Mouse (Mus musculus) heart, adult 2 months (tissue): ENCODE measurements around the gene Gzmb.

Experiments
- CTCF ChIP-seq: fragments of 200-600 bp; IDR thresholded peaks from 2 replicates; pipeline ENCODE4 v1.8.1; 2022; ENCODE audit warnings: antibody characterized with exemption, mild to moderate bottlenecking, moderate library complexity
- EP300 ChIP-seq: fragments of 200-500 bp; IDR thresholded peaks from 2 replicates; pipeline ENCODE4 v1.6.1; 2011; ENCODE audit warnings: low read depth, low read length, control low read depth; ENCODE audit not compliant: insufficient read depth
- POLR2A ChIP-seq: fragments of 200-500 bp; IDR thresholded peaks from 2 replicates; pipeline ENCODE4 v1.6.1; 2011; ENCODE audit warnings: mild to moderate bottlenecking, low read depth, low read length, control low read depth; ENCODE audit not compliant: insufficient read depth

DNA sequence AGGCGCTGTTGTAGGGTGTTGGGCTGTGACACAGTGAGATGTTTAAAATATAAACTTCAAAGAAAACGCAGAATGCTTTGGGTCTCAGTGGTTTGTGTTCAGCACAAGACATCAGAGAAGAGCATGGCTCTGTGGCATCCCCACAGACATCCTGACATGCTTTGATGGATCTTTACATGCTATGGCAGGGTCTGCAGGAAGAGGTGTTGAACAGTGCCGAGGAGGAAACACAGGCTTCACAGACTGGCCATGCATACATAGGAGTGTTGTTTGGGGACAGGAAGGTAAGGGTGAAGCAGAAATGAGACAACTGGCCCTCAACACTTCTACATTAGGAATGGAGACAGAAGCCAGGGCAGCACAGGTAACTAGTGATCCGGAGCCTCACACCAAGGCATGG, 34.0 kb upstream of the Gzmb start:
- TF ChIP-seq CTCF (no peak), EP300 (no peak), POLR2A (no peak)
